Mouse (Mus musculus) gastrocnemius, adult 8-10 months (tissue): Measurements from ENCODE around the gene Lgi4. TPM values are rescaled to one million over a fixed set of nuclear protein-coding genes. Genes with fewer than 3 reads are reported as not detected.

ENCODE experiments used
- DNase-seq, 2 experiments: peaks; one replicate each; pipeline ENCODE4 v3.0.0; 2022; ENCODE audit warnings: low spot score in 2 of 2
- total RNA-seq, 4 experiments: library from RNA; stranded (reverse); gene quantifications; 2 replicates each; pipeline ENCODE4 v1.2.4; 2022

Lgi4 gene
- total RNA-seq, 4 experiments from 2014 or later: 1.4 to 3.5 (median 2.3) TPM

- DNase-seq: no peak
Measured at GRCm38 (mm10) chr7:31051321-31052021, 7.7 kb upstream of the Lgi4 start, which contains the start of gene Fxyd7. Gene Fxyd7, minus strand, starts transcription at chr7:31051467.

- no peak for DNase-seq
Measured at GRCm38 (mm10) chr7:31052251-31052635, 6.9 kb upstream of the Lgi4 start.

- DNase-seq: no peak
Measured at GRCm38 (mm10) chr7:31052636-31053434, 6.3 kb upstream of the Lgi4 start.

- DNase-seq: no peak
Measured at GRCm38 (mm10) chr7:31053882-31054447, 5.2 kb upstream of the Lgi4 start.

- DNase-seq: peak; percentile 63 to 77
Measured at GRCm38 (mm10) chr7:31054661-31055320, 4.4 kb upstream of the Lgi4 start.

GRCm38 (mm10) chr7:31055354-31055824 lies 3.8 kb upstream of the Lgi4 start:
- DNase-seq: peak; percentile 93 to 94

- DNase-seq: no peak
Measured at GRCm38 (mm10) chr7:31055883-31056282, 3.3 kb upstream of the Lgi4 start.

GRCm38 (mm10) chr7:31056448-31056847 lies 2.7 kb upstream of the Lgi4 start:
- no peak for DNase-seq

GRCm38 (mm10) chr7:31057071-31057470 lies 2.1 kb upstream of the Lgi4 start, which contains the start of gene Fxyd1:
Gene Fxyd1, minus strand, starts transcription at chr7:31057199.
- no peak for DNase-seq

- DNase-seq: no peak
Measured at GRCm38 (mm10) chr7:31057730-31058129, 1.4 kb upstream of the Lgi4 start.

GRCm38 (mm10) chr7:31058211-31058610 lies 931 bp upstream of the Lgi4 start:
- no peak for DNase-seq

GRCm38 (mm10) chr7:31059919-31060620 lies 928 bp downstream of the Lgi4 start:
- DNase-seq: no peak

- no peak for DNase-seq
Measured at GRCm38 (mm10) chr7:31060621-31061010, 1.5 kb downstream of the Lgi4 start.

- DNase-seq: no peak
Measured at GRCm38 (mm10) chr7:31063074-31063560, 4.0 kb downstream of the Lgi4 start.

GRCm38 (mm10) chr7:31067836-31068235 lies 8.7 kb downstream of the Lgi4 start:
- no peak for DNase-seq

- DNase-seq: no peak
Measured at GRCm38 (mm10) chr7:31069491-31069890, 10.3 kb downstream of the Lgi4 start.

GRCm38 (mm10) chr7:31070324-31070723 lies 11.2 kb downstream of the Lgi4 start:
- no peak for DNase-seq

- DNase-seq: no peak
Measured at GRCm38 (mm10) chr7:31072326-31072725, 13.2 kb downstream of the Lgi4 start.

GRCm38 (mm10) chr7:31073546-31073945 lies 14.4 kb downstream of the Lgi4 start:
- no peak for DNase-seq

GRCm38 (mm10) chr7:31074061-31074712 lies 15.0 kb downstream of the Lgi4 start:
- no peak for DNase-seq
